Mouse (Mus musculus) ovary, postnatal 36 days (tissue): ENCODE data around the gene Snap23.

Experiments used
- DNase-seq: peaks from one replicate; pipeline ENCODE4 v3.0.0; 2022; ENCODE audit warnings: low spot score, mixed read lengths

Snap23 gene

GRCm38 (mm10) chr2:120589759-120590158 is 22.3 kb downstream of the Snap23 start:
- no peak for DNase-seq

- no peak for DNase-seq
Observed at GRCm38 (mm10) chr2:120592227-120592626, 24.8 kb downstream of the Snap23 start.

- no peak for DNase-seq
Observed at GRCm38 (mm10) chr2:120597734-120598133, 30.3 kb downstream of the Snap23 start.

- DNase-seq = no peak
Observed at GRCm38 (mm10) chr2:120599506-120599905, 32.0 kb downstream of the Snap23 start.

- DNase-seq = peak; percentile 18
Observed at GRCm38 (mm10) chr2:120606021-120606690, 38.7 kb downstream of the Snap23 start.

GRCm38 (mm10) chr2:120608830-120609723 is 41.6 kb downstream of the Snap23 start, which contains the start of the genes Haus2 and Lrrc57:
Gene Haus2 (plus strand): TSS chr2:120609383.
Gene Lrrc57 (minus strand): TSS chr2:120609520.
- peak; percentile 88 for DNase-seq

GRCm38 (mm10) chr2:120616279-120617163 is 49.0 kb downstream of the Snap23 start:
- DNase-seq = no peak

GRCm38 (mm10) chr2:120619538-120619937 is 52.1 kb downstream of the Snap23 start:
- DNase-seq = no peak

GRCm38 (mm10) chr2:120622920-120623319 is 55.4 kb downstream of the Snap23 start:
- DNase-seq = no peak

- DNase-seq = no peak
Observed at GRCm38 (mm10) chr2:120628076-120628865, 60.8 kb downstream of the Snap23 start.

GRCm38 (mm10) chr2:120628886-120629735 is 61.6 kb downstream of the Snap23 start, which contains the start of gene Stard9:
Gene Stard9 (plus strand): TSS chr2:120629121.
- peak; percentile 97 for DNase-seq

GRCm38 (mm10) chr2:120630246-120630645 is 62.8 kb downstream of the Snap23 start:
- no peak for DNase-seq

GRCm38 (mm10) chr2:120630655-120631054 is 63.2 kb downstream of the Snap23 start:
- no peak for DNase-seq

GRCm38 (mm10) chr2:120631521-120631920 is 64.0 kb downstream of the Snap23 start:
- no peak for DNase-seq

GRCm38 (mm10) chr2:120631957-120632356 is 64.5 kb downstream of the Snap23 start:
- no peak for DNase-seq

- no peak for DNase-seq
Observed at GRCm38 (mm10) chr2:120640835-120641234, 73.4 kb downstream of the Snap23 start.

GRCm38 (mm10) chr2:120643836-120644235 is 76.4 kb downstream of the Snap23 start:
- peak; percentile 39 for DNase-seq

- DNase-seq = no peak
Observed at GRCm38 (mm10) chr2:120646777-120647176, 79.3 kb downstream of the Snap23 start.
